Mouse (Mus musculus): ENCODE results near the gene Gm45837. TPM values are rescaled to one million over a fixed set of nuclear protein-coding genes. Genes with fewer than 3 reads are reported as not detected.

Gm45837 gene
- 1.5 and 2.3 TPM in 2 replicates for polyA plus RNA-seq (2012; rRNA removed)

GRCm38 (mm10) chr7:101410267-101410936 lies at the start of gene Gm45837:
Gm45837 (plus strand) TSS chr7:101410886.
- no peak for DNase-seq (ENCODE audit: extremely low spot score in 1 of 2, low spot score in 1 of 2)

DNA sequence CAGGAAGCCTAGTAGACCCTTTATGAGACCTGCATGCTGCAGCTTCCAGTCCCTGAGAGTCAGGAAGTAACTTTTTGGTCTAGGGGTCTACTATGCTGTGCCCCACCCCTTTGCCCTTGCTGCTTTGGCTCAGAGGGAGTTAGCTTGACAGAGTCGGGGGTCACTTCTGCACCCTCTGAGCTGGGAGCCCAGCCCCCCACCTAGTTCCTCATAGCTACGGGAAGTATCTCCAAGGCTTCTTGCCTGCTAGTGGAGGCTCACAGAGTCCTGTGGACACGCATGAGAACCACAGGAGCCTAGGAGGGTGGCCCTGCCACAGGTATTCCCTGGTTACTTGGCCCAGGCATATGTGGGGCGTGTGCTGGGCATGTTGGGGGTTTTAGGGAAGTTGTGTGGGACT lies 49.7 kb upstream of the Gm45837 start:
- DNase-seq (ENCODE audit: extremely low spot score in 1 of 2, low spot score in 1 of 2) = no peak

- no peak for DNase-seq (ENCODE audit: extremely low spot score in 1 of 2, low spot score in 1 of 2)
Measured at GRCm38 (mm10) chr7:101361767-101362166, 48.9 kb upstream of the Gm45837 start.

DNA sequence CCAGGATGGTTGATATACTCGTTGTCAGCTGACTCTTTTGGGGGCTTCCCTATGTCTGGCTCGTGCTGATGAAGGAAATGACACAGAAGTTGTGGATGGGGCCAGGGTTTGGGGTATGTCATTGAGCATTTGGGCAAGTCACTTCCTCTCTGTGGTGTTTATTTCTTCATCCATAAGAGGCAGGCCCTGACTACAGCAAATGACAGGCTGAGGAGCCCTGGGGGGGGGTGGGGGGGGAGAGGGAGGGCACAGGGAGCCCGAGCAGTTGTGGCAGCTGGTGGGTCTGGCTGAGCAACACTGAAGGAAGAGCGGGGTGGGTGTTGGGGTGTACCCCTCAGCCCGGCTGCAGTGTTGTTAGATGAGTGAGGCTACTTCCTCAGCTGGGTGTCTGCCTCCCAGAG lies 47.9 kb upstream of the Gm45837 start:
- no peak for DNase-seq (ENCODE audit: extremely low spot score in 1 of 2, low spot score in 1 of 2)

DNA sequence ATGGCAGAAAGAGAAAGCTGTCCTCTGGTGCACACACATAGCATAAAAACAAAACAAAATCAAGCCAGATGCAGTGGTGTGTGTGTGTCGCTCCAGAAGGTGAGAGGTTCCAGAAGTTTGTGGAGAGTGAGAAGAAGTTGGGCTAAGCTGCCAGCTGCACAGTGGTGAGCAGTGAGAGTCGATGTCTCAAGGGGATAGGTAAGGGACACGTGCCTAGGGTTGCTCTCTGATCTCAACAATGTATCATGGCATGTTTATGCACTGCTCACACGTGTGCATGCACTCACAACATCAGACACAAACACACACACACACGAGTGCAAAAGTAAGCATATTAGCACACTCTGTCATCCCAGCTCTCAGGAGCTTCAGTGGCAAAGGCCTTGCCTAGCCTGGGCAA lies 46.8 kb upstream of the Gm45837 start:
- DNase-seq (ENCODE audit: extremely low spot score in 1 of 2, low spot score in 1 of 2) = no peak

- DNase-seq (ENCODE audit: extremely low spot score in 1 of 2, low spot score in 1 of 2) = no peak
Measured at GRCm38 (mm10) chr7:101367901-101368852, 42.5 kb upstream of the Gm45837 start.

DNA sequence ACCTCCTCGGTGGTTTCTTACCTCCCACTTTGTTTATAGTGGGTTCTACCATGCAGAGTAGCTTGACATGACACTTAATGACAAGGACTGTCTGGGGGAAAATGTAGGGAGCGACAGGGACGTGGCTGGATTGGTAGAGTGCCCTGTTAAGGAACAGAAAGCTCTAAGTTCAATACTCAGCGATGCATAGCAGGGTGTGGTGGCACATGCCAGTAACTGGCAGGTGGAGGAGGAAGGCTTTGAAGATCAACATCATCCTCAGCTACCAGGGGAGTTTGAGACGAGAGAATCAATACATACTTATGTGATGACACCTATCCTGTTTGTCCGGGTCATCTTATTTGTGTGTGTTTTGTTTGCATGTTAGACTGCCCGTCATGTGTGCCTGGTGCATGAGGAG lies 41.0 kb upstream of the Gm45837 start:
- no peak for DNase-seq (ENCODE audit: extremely low spot score in 1 of 2, low spot score in 1 of 2)

DNA sequence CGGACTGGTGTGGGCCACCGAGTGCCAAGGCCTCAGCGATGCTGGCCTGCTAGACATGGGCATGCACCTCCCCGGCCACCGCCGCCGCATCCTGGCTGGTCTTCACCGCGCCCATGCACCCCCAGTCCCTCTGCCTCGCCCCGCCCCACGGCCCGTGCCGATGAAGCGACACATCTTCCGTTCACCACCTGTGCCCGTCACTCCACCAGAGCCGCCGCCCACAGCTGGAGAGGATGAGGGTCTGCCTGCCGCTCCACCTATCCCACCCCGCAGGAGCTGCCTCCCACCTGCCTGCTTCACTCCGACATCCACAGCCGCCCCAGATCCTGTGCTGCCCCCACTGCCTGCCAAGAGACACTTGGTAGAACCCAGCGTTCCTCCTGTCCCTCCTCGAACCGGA lies 37.6 kb upstream of the Gm45837 start:
- no peak for DNase-seq (ENCODE audit: extremely low spot score in 1 of 2, low spot score in 1 of 2)

DNA sequence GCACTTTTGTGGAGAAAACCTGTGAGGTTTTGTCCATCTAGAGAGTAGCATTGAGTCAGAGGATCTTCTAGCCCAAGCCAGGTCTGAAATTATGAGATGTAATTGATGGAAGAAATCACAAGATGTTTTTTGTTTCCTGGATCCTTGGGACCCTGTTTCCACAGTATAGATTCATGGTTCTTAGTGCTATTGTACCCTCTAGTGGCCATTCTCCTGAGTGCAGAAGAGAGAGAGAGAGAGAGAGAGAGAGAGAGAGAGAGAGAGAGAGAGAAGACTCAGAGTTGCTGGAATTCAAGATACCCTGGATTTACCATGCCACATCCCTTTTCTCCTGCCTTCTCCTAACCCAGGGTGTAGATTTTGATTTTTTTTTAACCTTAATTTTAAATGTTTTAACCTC lies 36.5 kb upstream of the Gm45837 start:
- DNase-seq (ENCODE audit: extremely low spot score in 1 of 2, low spot score in 1 of 2) = peak in 1 of 2 experiments; percentile 77

DNA sequence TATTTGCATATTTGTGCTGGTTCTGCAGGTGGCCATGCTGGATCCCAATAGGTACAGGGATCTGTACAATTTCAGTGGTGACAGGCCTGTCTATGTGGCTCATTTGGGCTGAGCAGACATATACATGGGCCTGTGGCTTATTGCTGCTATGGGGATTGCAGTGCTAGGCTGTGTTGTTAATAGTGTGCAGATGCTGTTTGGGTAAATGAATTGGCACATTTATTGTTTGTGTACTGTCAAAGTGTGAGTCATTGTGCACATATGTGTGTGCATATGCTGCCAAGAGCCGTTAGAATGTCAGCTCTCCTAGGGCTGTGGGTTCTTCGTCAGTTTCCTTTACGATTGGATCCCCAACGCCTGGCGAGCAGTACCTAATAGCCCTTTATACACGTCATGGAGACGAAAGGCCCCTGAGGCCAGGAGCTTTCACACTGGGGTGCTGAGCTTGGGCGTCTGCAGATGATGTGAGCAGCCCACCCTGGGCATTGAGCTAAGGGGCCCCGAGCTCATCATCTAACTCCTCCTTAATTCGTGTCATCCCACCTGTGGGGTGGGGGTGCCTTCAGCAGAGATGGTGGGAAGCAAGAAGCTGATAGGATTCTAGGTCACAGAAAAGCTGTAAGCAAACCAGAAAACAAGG lies 33.9 kb upstream of the Gm45837 start:
- DNase-seq (ENCODE audit: extremely low spot score in 1 of 2, low spot score in 1 of 2) = no peak

- no peak for DNase-seq (ENCODE audit: extremely low spot score in 1 of 2, low spot score in 1 of 2)
Measured at GRCm38 (mm10) chr7:101377741-101378262, 32.9 kb upstream of the Gm45837 start.

DNA sequence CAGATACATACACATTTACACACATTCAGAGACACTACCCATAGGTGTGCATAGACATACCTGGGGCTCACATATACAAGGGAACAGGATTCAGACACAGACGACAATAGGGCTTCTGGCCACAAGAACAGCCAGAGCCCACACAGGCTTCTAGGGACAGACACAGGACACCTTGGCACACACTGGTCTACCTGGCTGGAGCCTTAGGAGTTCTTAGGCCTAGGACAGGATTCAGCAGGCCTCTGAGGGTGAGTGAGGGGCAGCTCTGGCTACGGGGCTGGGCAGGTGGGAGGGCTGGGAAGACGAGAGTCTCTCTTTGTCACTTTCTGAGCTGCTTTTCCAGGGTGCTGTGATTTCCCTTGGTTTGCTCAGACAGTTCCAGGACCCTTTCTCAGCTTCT lies 32.4 kb upstream of the Gm45837 start:
- DNase-seq (ENCODE audit: extremely low spot score in 1 of 2, low spot score in 1 of 2) = no peak

DNA sequence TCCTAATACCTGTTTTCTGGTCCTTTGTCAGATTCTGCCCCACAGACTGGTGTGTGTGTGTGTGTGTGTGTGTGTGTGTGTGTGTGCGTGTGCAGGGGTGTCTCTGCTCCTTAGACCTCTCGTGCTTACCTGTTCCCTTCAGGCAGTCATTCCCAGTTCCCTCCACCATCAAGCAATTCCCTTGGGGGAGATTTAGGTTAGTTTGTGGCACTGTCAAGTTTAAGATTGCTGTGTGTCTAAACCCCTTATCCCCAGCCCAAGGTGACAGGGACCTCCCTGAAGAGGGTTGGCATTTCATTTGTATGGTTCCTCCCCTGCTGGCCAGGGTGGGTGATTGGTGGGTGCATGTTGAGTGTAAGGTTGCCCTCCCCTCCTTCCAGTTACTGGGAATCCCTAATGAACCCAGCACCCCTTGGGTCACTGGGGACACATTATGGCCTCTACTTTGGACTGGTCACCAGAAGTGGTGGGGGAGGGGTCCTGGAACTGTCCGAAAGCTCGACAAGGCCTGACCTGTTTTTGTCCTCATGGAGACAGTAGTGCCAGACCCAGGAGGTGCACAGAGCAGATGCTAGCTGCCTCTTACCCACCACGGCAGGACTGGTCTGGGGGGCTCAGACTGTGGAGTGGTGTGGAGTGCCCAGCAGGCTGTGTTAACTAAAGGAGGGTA lies 31.8 kb upstream of the Gm45837 start:
- DNase-seq (ENCODE audit: extremely low spot score in 1 of 2, low spot score in 1 of 2) = no peak

GRCm38 (mm10) chr7:101379732-101380131 lies 31.0 kb upstream of the Gm45837 start:
- no peak for DNase-seq (ENCODE audit: extremely low spot score in 1 of 2, low spot score in 1 of 2)

GRCm38 (mm10) chr7:101381512-101381911 lies 29.2 kb upstream of the Gm45837 start:
- DNase-seq (ENCODE audit: extremely low spot score in 1 of 2, low spot score in 1 of 2) = no peak

DNA sequence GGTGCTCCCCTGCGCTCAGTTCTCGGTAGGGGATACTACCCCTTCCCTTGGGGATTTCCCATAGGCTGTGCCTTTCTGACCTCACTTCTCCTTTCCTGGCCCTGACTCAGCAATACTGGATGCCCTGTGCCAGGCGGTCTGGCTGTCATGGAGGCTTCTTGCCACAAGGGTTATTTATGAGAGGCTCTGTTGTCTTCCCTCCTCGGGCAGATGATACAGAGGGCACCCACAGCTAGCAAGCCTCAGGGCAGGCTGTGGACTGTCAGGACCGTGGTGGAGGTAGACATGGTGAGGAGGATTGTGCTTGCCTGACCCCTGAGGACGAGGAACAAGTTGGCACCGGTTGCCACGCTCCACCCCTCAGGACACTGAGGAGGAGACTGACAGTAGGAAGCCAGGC lies 28.3 kb upstream of the Gm45837 start:
- DNase-seq (ENCODE audit: extremely low spot score in 1 of 2, low spot score in 1 of 2) = peak in 1 of 2 experiments; percentile 23

GRCm38 (mm10) chr7:101383756-101384155 lies 26.9 kb upstream of the Gm45837 start:
- no peak for DNase-seq (ENCODE audit: extremely low spot score in 1 of 2, low spot score in 1 of 2)

GRCm38 (mm10) chr7:101384931-101385330 lies 25.8 kb upstream of the Gm45837 start:
- DNase-seq (ENCODE audit: extremely low spot score in 1 of 2, low spot score in 1 of 2) = no peak

- no peak for DNase-seq (ENCODE audit: extremely low spot score in 1 of 2, low spot score in 1 of 2)
Measured at GRCm38 (mm10) chr7:101385331-101385733, 25.4 kb upstream of the Gm45837 start.

- DNase-seq (ENCODE audit: extremely low spot score in 1 of 2, low spot score in 1 of 2) = no peak
Measured at GRCm38 (mm10) chr7:101385866-101386452, 24.7 kb upstream of the Gm45837 start.
